Comparison of ENCODE assay signal across 18 mouse cellular contexts in genomic region chr2:120157606-120158005, GRCm38 (mm10). TPM values are rescaled to one million over a fixed set of nuclear protein-coding genes. Genes with fewer than 3 reads are reported as not detected.
DNase-seq lines count a peak whose midpoint lies in the region; ATAC-seq and TF ChIP-seq lines count a peak whose summit lies in the region.
"Had no signal": no experiment of that assay in that cellular context is flagged by ENCODE, and none has a peak within 500 bp of the region (broad histone marks: within the 10 kb centered on the region; RNA-seq: fewer than 3 reads in every experiment).

No protein-coding gene starts in this region.

- H3K9me3 ChIP-seq in heart, postnatal 0 days (replicated peaks; ENCODE audit: control insufficient read depth, low read length) = no peaks in the 10 kb centered on the region
- H3K9me3 ChIP-seq in midbrain, embryonic 11.5 days (ENCODE audit: control insufficient read depth, low read length) = no peaks in the 10 kb centered on the region
- no peaks in the 10 kb centered on the region for H3K9me3 ChIP-seq in midbrain, embryonic 13.5 days
- H3K9me3 ChIP-seq in stomach, postnatal 0 days (ENCODE audit: control insufficient read depth, low read length) = no peaks in the 10 kb centered on the region
- no peaks in the 10 kb centered on the region for H3K9me3 ChIP-seq in midbrain, embryonic 15.5 days
- H3K9me3 ChIP-seq: forebrain, embryonic 15.5 days; midbrain, embryonic 10.5 days had no signal

- no peak overlapping the region for H3K4me2 ChIP-seq in heart, postnatal 0 days (ENCODE audit: low read depth, low read length)
- no peak overlapping the region for H3K4me2 ChIP-seq in midbrain, embryonic 11.5 days
- H3K4me2 ChIP-seq in midbrain, embryonic 13.5 days (replicated peaks) = no peak overlapping the region
- no peak overlapping the region for H3K4me2 ChIP-seq in stomach, postnatal 0 days (replicated peaks; ENCODE audit: low read depth)
- no peak overlapping the region for H3K4me2 ChIP-seq in midbrain, embryonic 15.5 days
- H3K4me2 ChIP-seq: forebrain, embryonic 15.5 days had no signal

- ATAC-seq in heart, postnatal 0 days (ENCODE audit: insufficient read depth, low read depth) = no peak
- no peak for ATAC-seq in midbrain, embryonic 11.5 days (ENCODE audit: low FRiP score)
- ATAC-seq in midbrain, embryonic 13.5 days = no peak
- ATAC-seq in stomach, postnatal 0 days (ENCODE audit: low FRiP score, low TSS enrichment) = no peak
- no peak for ATAC-seq in midbrain, embryonic 15.5 days (replicated peaks)
- ATAC-seq: forebrain, embryonic 15.5 days; hindbrain, postnatal 0 days had no signal

- no peaks in the 10 kb centered on the region for H3K36me3 ChIP-seq in heart, postnatal 0 days (replicated peaks; ENCODE audit: control insufficient read depth, insufficient read depth, low read length)
- H3K36me3 ChIP-seq in midbrain, embryonic 11.5 days (ENCODE audit: control insufficient read depth, insufficient read depth, low read length) = no peaks in the 10 kb centered on the region
- no peaks in the 10 kb centered on the region for H3K36me3 ChIP-seq in midbrain, embryonic 13.5 days
- H3K36me3 ChIP-seq in stomach, postnatal 0 days (ENCODE audit: control insufficient read depth, insufficient read depth, low read length) = no peaks in the 10 kb centered on the region
- no peaks in the 10 kb centered on the region for H3K36me3 ChIP-seq in midbrain, embryonic 15.5 days (replicated peaks)
- H3K36me3 ChIP-seq: forebrain, embryonic 15.5 days; midbrain, embryonic 10.5 days had no signal

- WGBS in heart, postnatal 0 days = 83% methylated on average over 2 of the region's 2 CpGs
- WGBS in midbrain, embryonic 11.5 days = 74% methylated on average over 2 of the region's 2 CpGs
- WGBS in midbrain, embryonic 13.5 days = 69% methylated on average over 2 of the region's 2 CpGs
- WGBS in stomach, postnatal 0 days = 69% methylated on average over 2 of the region's 2 CpGs
- 71% methylated on average over 2 of the region's 2 CpGs for WGBS in midbrain, embryonic 15.5 days

- H3K27ac ChIP-seq in heart, postnatal 0 days (ENCODE audit: low read depth) = no peak overlapping the region
- H3K27ac ChIP-seq in midbrain, embryonic 11.5 days (ENCODE audit: low read depth, low read length) = no peak overlapping the region
- no peak overlapping the region for H3K27ac ChIP-seq in midbrain, embryonic 13.5 days
- H3K27ac ChIP-seq in stomach, postnatal 0 days (replicated peaks) = no peak overlapping the region
- no peak overlapping the region for H3K27ac ChIP-seq in midbrain, embryonic 15.5 days
- H3K27ac ChIP-seq: forebrain, embryonic 15.5 days; hindbrain, postnatal 0 days; kidney, postnatal 0 days; midbrain, embryonic 10.5 days had no signal

- H3K27me3 ChIP-seq in heart, postnatal 0 days (ENCODE audit: control insufficient read depth, insufficient read depth, low read length) = no peaks in the 10 kb centered on the region
- H3K27me3 ChIP-seq in midbrain, embryonic 11.5 days (ENCODE audit: control insufficient read depth, insufficient read depth, low read length) = no peaks in the 10 kb centered on the region
- peaks cover 9% of the 10 kb centered on the region for H3K27me3 ChIP-seq in midbrain, embryonic 13.5 days
- H3K27me3 ChIP-seq in stomach, postnatal 0 days (ENCODE audit: control insufficient read depth, insufficient read depth, low read length) = no peaks in the 10 kb centered on the region
- H3K27me3 ChIP-seq in midbrain, embryonic 15.5 days (replicated peaks) = peaks cover 7% of the 10 kb centered on the region
- H3K27me3 ChIP-seq: CH12.LX had no signal

- no peak for TF ChIP-seq EP300 in heart, postnatal 0 days (IDR thresholded peaks at IDR 0.05; ENCODE audit: low read depth)
- TF ChIP-seq EP300 in stomach, postnatal 0 days (optimal IDR thresholded peaks at IDR 0.05) = no peak

- TF ChIP-seq CTCF in heart, postnatal 0 days (IDR thresholded peaks at IDR 0.05; ENCODE audit: low read depth) = 0 out of 2 replicates have a peak, but pooled peaks have one; percentile 5
- peak; percentile 47 for TF ChIP-seq CTCF in stomach, postnatal 0 days (IDR thresholded peaks at IDR 0.05; ENCODE audit: low read depth)

- 0 out of 2 replicates have a peak, but pooled peaks cover 2% of the 10 kb centered on the region for H3K4me1 ChIP-seq in heart, postnatal 0 days (ENCODE audit: control insufficient read depth, insufficient read depth)
- H3K4me1 ChIP-seq in midbrain, embryonic 11.5 days (ENCODE audit: control insufficient read depth, insufficient read depth, low read length) = peaks cover 6% of the 10 kb centered on the region; the same call in 1 of the 2 replicates
- H3K4me1 ChIP-seq in midbrain, embryonic 13.5 days (replicated peaks) = peaks cover 12% of the 10 kb centered on the region
- no peaks in the 10 kb centered on the region for H3K4me1 ChIP-seq in stomach, postnatal 0 days (replicated peaks; ENCODE audit: control insufficient read depth, insufficient read depth)
- H3K4me1 ChIP-seq in midbrain, embryonic 15.5 days = peaks cover 13% of the 10 kb centered on the region

- no peak overlapping the region for H3K9ac ChIP-seq in heart, postnatal 0 days (replicated peaks; ENCODE audit: low read depth, low read length)
- no peak overlapping the region for H3K9ac ChIP-seq in midbrain, embryonic 11.5 days (ENCODE audit: low read length)
- no peak overlapping the region for H3K9ac ChIP-seq in midbrain, embryonic 13.5 days (replicated peaks)
- no peak overlapping the region for H3K9ac ChIP-seq in stomach, postnatal 0 days (ENCODE audit: low read length)
- no peak overlapping the region for H3K9ac ChIP-seq in midbrain, embryonic 15.5 days
- H3K9ac ChIP-seq: forebrain, embryonic 15.5 days had no signal

- H3K4me3 ChIP-seq in heart, postnatal 0 days (ENCODE audit: low read depth, low read length) = no peak overlapping the region
- no peak overlapping the region for H3K4me3 ChIP-seq in midbrain, embryonic 11.5 days (ENCODE audit: low read depth, low read length)
- H3K4me3 ChIP-seq in midbrain, embryonic 13.5 days (replicated peaks) = no peak overlapping the region
- no peak overlapping the region for H3K4me3 ChIP-seq in stomach, postnatal 0 days (ENCODE audit: low read depth, low read length)
- H3K4me3 ChIP-seq in midbrain, embryonic 15.5 days = no peak overlapping the region
- H3K4me3 ChIP-seq: forebrain, embryonic 15.5 days; midbrain, embryonic 10.5 days; myocyte had no signal

- no peak for DNase-seq in heart, postnatal 0 days (ENCODE audit: low spot score)
- no peak for DNase-seq in heart, postnatal 4 days
- peak; percentile 17 for DNase-seq in midbrain, embryonic 11.5 days (ENCODE audit: low spot score, missing footprints)
- peak; percentile 53 for DNase-seq in ZHBTc4 (ENCODE audit: low read depth, low spot score)
- DNase-seq in stomach, postnatal 0 days (ENCODE audit: low spot score) = no peak
- no peak for DNase-seq in T-cell, adult 2 months (ENCODE audit: low spot score)
- DNase-seq: adrenal gland, postnatal 10 days; cerebellum, postnatal 10 days; lung, postnatal 10 days; thymus, adult 18-20 months had no signal

RNA-seq across cellular contexts. Expression of gene Ehd4, which starts 3.2 kb away (rescaled TPM):
- 231 and 250 TPM in 2 replicates for total RNA-seq in heart, postnatal 0 days (2014; rRNA removed; ENCODE audit: low replicate concordance)
- polyA plus RNA-seq in heart, postnatal 0 days (2015; fragmentation: Nextera tagmentation; extraction: Ambion mirVana) = 438 and 547 TPM in 2 replicates
- 100 to 1,000 TPM; 461 to 503 TPM for total RNA-seq in heart, postnatal 4 days (2021)
- polyA plus RNA-seq in midbrain, embryonic 11.5 days (2014; fragmentation: Nextera tagmentation; extraction: Ambion mirVana) = 10.2 and 17.2 TPM in 2 replicates
- 14.1 and 16.4 TPM in 2 replicates for polyA plus RNA-seq in midbrain, embryonic 13.5 days (2015; fragmentation: Nextera tagmentation; extraction: Ambion mirVana)
- polyA plus RNA-seq in stomach, postnatal 0 days (2015; fragmentation: Nextera tagmentation; extraction: Ambion mirVana) = 65.6 and 75.1 TPM in 2 replicates
- 17.9 and 20.4 TPM in 2 replicates for polyA plus RNA-seq in midbrain, embryonic 15.5 days (2015; fragmentation: Nextera tagmentation; extraction: Ambion mirVana)

Comparison
In these comparisons a context has a peak if more than half of its experiments do, and no peak if none do; other contexts are left out.
1. DNase-seq: peak in midbrain, embryonic 11.5 days (single experiment) and ZHBTc4 (single experiment); none in heart, postnatal 0 days (single experiment), heart, postnatal 4 days (single experiment), stomach, postnatal 0 days (single experiment) and T-cell, adult 2 months (single experiment).